Mouse (Mus musculus): ENCODE measurements around the gene Mapk9.

Gene Mapk9

GRCm38 (mm10) chr11:49840666-49841065 is 5.9 kb upstream of the Mapk9 start:
- peak; percentile 21 for DNase-seq (ENCODE audit: low read depth)

DNA sequence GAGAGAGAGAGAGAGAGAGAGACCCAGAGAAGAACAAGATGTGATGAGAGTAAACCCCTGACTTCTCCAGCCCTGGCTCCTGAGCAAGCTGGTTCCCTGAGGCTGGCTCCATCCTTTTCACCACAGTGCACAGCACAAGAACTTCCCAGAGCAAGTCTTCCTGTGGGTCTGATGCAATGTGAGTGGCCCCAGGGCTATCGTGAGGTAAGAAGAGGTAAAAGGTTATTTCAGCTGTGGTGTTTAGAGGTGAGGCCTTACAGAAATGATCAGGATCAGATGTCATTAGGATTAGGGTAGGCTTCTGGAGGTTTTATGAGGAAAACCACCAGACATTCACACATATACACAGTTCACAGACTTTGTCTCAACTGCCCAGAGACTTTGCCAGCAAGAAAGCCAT is 4.7 kb upstream of the Mapk9 start:
- DNase-seq (ENCODE audit: low read depth): no peak

DNA sequence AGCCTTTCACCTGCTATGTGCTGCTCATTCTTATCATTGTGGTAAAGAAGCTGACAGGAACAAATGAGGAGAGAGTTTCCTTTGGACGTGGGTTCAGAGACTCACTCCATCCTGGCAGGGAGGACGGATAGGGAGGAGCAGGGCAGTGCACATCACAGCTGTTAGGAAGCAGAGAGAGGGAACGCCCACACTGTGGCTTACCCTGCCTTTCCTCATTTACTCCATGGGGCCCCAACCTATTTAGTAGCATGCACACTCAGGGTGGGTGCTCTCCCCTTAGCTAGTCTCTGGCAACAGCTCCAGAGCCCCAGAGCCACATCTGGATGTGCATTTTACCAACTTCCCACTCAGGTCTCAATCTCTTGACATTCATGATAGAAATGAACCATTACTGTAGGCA is 3.8 kb upstream of the Mapk9 start:
- no peak for DNase-seq (ENCODE audit: low read depth)

DNA sequence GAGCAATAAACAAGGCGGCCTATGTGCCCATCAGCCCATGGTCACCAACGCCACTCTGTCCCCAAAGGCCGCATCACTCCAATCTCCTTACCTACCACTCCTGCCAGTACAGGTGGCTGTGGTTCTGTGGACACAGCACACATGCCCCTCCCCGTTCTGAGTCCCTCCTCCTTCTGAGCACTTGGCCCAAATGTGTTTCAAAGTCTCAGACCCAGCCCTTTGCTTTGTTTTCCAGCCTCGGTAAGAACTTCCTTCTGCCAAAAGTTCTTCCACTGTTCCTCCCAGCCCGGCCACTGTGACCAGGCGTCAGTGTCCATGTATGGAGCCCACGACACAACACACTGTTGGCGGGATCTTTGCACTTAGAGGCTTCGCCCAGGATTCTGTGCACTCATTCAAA is 2.2 kb upstream of the Mapk9 start:
- DNase-seq (ENCODE audit: low read depth): no peak

- DNase-seq (ENCODE audit: low read depth): peak; percentile 74
Observed at GRCm38 (mm10) chr11:49844969-49845368, 1.6 kb upstream of the Mapk9 start.

- peak; percentile 75 for DNase-seq (ENCODE audit: low read depth)
Observed at GRCm38 (mm10) chr11:49845958-49846357, 593 bp upstream of the Mapk9 start.

DNA sequence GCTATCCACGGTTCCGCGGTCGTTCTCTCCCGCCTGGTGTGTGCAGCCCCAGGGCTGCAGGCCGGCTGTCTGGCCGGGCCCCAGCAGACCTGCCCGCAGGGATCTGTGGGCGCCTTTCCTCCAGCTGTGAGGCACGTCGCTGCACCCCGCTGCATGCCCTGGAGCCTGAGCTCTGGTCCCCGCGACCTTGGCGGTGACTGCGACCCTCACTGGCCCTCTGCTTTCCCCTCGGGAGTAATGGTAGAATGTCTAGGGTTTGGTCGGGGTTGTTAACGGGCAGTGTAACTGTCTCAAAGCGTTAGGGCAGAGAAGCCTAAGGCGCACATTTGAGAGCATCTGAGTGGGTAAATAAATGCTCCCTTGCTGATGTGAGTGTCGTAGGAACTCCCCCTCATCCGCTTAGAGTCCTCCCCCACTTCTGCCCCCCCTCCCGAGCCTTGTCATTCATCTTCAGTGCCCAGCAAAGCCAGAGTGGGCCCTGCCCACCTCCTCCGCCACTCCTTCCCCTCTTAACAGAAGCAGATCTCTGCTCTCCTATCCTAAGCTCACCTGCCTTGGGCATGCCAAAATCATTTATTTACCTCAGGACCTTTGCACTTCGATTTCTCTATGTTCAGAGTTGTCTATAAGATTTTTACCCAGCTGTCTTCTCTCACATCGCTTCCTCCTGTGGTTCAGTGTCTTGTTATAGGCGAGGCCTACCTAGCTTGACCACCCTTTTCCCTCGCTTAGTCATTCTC is 690 bp downstream of the Mapk9 start:
- DNase-seq (ENCODE audit: low read depth): peak; percentile 78

- DNase-seq (ENCODE audit: low read depth): no peak
Observed at GRCm38 (mm10) chr11:49847811-49848078, 1.2 kb downstream of the Mapk9 start.

DNA sequence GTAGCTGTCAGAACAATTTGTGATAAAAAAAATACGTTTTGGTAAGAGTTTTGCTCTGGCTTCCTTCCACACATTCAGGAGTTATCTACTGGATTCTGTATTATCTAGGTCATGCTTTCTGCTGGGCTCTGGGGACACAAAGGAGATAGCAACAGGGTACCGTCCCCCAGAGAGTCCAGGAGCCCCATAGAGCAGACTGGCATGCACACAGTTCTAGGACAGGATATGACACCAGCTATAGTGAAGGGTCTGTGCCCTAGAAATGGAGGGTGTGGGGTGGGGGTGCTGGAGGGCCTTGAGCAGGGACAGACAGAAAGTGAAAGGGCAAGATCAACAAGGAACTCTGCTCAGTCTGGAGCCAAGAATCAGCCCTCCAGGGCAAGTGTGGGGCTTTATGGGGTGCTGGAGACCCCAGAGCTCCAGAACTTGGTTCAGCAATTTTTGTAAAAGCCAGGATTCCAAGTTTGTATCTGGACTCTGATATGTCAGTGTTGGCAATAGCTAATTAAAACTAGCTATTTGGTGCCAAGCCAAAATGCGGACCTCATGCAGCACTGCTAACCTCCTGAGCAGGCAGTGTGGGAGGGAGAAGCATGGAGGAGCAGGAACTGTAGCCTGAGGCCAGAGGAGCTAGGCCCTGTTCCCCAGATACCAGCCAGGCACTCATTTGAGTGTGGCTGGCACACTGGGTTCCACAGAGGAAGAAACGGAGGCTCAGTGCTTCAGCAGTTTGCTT is 1.7 kb downstream of the Mapk9 start:
- peak; percentile 12 for DNase-seq (ENCODE audit: low read depth)

DNA sequence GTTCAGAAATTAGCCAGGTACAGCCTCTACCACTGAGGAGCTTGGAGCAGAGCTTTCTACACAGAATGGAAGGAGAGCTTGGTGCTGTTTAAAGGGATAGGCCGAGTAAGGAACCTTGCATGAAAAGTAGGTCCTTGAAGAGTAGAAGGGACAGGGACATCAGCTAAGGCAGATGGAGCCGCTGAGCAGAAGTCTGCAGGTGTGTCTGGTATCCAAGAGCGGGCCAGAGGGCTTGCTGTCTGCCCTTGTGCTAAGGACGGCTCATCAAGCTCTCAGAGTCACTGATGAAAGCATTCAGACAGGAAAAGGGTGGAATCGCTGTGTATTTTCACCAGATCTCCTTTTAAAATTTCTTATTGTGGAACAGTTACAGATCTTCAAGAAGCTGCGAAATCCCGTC is 3.8 kb downstream of the Mapk9 start:
- DNase-seq (ENCODE audit: low read depth): no peak

DNA sequence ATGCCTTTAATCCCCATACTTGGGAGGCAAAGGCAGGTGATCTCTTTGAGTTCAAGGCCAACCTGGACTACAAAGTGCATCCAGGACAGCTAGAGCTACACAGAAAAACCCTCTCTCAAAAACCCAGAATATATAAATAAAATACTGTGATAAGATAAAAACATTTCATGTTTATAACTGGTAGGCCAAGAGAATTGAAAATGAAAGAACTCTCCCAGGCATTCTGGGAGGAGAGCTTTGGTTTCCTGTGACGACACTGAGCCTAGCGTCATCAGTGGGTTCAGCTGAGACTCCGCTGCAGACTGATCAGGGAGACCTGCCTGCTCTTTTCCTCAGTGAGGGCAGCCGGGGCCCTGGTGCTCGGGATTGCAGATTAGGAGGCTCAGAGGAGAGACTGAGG is 8.6 kb downstream of the Mapk9 start:
- peak; percentile 17 for DNase-seq (ENCODE audit: low read depth)

GRCm38 (mm10) chr11:49861139-49861538 is 14.6 kb downstream of the Mapk9 start:
- DNase-seq (ENCODE audit: low read depth): no peak

DNA sequence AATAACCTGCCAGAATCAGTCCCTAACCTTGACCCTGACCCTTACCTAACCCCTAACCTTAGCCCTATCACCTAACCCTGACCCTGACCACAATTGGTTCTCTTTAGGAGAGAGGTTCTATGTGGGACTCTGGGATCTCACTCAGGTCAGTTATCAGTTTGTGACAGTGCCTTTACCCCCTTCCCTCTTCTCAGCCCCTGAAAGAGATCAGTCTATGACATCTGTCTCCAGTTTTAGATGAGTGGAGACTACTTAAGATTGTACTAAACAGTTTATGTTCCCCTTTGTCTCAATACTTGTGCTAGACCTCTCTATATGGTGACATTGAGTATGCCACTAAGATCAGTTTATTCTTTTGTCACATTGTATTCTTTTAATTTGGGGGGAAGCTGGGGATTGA is 17.4 kb downstream of the Mapk9 start:
- DNase-seq (ENCODE audit: low read depth): no peak

DNA sequence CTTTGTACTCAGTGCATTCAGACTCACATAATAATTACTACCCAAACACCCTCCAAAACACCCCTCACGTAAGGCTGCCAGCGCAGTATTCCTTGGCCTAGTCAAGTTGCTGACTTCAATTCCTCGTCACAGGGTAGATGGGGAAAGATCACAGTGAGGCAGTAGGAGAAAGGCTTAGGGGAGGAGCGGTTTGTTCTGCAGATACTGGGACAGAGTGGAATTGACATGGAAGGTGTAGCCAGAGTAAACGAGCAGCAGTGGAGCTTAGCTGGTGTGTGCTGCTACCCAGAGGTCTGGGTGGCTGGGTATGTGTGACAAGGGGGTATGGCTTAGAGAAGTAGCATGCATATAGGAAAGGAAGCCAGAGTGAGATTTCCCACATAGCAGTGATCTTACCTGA is 20.8 kb downstream of the Mapk9 start:
- no peak for DNase-seq (ENCODE audit: low read depth)

GRCm38 (mm10) chr11:49869762-49870161 is 23.2 kb downstream of the Mapk9 start:
- DNase-seq (ENCODE audit: low read depth): peak; percentile 71

- peak; percentile 55 for DNase-seq (ENCODE audit: low read depth)
Observed at GRCm38 (mm10) chr11:49871914-49872313, 25.4 kb downstream of the Mapk9 start.

GRCm38 (mm10) chr11:49872779-49873178 is 26.2 kb downstream of the Mapk9 start:
- DNase-seq (ENCODE audit: low read depth): no peak

DNA sequence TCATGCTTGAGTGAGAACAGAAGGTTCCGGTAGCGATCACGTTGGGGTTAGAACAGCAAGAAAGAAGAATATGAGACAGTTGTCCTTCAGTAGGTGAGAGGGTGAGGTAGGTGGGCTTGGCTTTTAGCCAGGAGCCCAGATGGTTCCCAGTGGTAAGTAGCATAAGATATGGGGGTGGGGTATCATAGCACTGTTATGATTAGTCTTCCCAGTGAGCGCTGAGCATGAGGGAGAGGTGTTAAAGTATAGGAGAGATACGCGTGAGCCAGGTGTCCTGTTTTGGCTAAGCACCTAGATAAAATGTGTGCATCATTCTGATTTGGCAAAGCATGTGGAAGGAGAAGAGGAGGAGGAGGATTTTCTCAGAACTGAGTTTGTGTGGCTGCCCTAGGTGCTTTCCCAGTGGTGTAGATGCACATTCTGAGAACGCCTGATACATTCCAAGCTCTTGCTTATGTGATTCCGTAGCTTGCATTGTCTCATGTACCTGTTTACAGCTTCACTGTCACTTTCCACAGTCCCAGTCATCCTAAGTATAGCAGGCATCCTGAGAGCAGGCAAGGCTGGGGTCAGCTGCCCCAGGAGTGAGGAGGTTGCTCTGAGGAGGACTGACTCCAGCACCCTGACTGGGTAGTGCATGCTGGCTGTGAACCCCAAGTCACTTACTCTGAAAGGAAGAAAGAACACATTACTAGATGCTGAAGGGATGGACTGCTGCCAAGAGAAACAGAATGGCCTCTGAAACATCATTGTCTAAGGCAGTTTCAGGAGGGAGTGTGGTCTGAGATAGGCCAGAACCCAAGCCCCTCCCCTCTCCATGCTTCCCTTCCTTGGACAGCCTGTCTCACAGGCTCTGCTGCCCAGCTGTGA is 30.6 kb downstream of the Mapk9 start:
- DNase-seq (ENCODE audit: low read depth): peak; percentile 61

GRCm38 (mm10) chr11:49879950-49880642 is 33.5 kb downstream of the Mapk9 start:
- DNase-seq (ENCODE audit: low read depth): peak; percentile 65

DNA sequence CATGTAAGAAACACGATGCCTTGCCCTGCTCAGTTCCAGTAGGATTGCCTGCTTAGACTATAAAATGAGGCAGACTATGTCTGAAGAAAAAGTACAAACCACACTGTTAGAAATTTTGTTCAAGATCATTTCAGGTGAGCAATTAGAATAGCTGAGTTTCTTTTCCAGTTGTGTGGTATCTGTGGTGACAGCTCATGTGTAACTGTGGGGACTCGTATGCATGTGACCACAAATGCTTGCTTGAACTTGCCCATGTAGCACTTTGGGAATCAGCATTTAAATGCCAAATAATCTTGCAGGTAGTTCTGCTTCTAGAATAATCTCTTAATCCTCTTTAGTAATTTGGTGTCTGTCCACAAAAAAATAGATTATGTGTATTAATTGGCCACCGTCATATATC is 36.8 kb downstream of the Mapk9 start:
- DNase-seq (ENCODE audit: low read depth): no peak

DNA sequence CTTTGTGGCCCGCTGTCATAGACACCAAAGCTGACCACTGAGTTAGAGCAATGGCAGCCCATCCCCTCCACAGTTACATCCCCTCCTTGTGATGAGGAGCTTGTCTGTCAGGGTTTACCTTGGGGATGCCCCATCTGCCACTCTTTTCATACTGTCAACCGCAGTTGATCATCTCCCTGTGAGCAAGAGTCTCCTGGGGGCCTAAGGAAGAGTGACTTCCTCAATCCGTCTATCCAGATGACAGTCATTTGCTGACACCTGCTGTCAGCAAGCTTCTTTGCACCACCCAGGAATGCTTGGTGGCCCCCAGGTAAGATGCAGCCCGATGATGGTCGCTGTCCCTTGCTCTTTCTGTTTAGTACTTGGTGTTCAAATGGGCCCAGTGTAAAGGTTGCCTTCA is 41.9 kb downstream of the Mapk9 start:
- DNase-seq (ENCODE audit: low read depth): no peak

GRCm38 (mm10) chr11:49891993-49892392 is 45.4 kb downstream of the Mapk9 start:
- DNase-seq (ENCODE audit: low read depth): no peak
